Mouse (Mus musculus) liver, postnatal 0 days (tissue): Measurements from ENCODE around the gene Pnp. TPM values are rescaled to one million over a fixed set of nuclear protein-coding genes. Genes with fewer than 3 reads are reported as not detected.
"Not testable (repeated sequence)": the region's sequence is repeated elsewhere in the genome, so short reads cannot be mapped to it uniquely, and the experiment has no call there.

Experiments used
- ATAC-seq: fragments of 200-750 bp; cut with Nextera tagmentation; 2 replicates; pipeline ENCODE4 v1.8.0; 2017; ENCODE audit warnings: mild to moderate bottlenecking, moderate library complexity
- DNase-seq: peaks from one replicate; pipeline ENCODE4 v3.0.0-alpha.2; 2016
- H3K27ac ChIP-seq: fragments of 300-500 bp; sonication (generic); 2 replicates; pipeline ENCODE4 v1.5.1; 2014; ENCODE audit warnings: antibody characterized with exemption, moderate library complexity, mild to moderate bottlenecking, low read depth
- H3K27me3 ChIP-seq: fragments of 300-500 bp; sonication (generic); 2 replicates; pipeline ENCODE4 v1.6.1; 2014; ENCODE audit warnings: low read length, control low read depth, mixed read lengths; ENCODE audit not compliant: insufficient read depth
- H3K36me3 ChIP-seq: fragments of 300-500 bp; sonication (generic); replicated peaks from 2 replicates; pipeline ENCODE4 v1.6.1; 2014; ENCODE audit warnings: mild to moderate bottlenecking, control low read depth, low read length, moderate library complexity, mixed read lengths; ENCODE audit not compliant: insufficient read depth
- H3K4me1 ChIP-seq: fragments of 300-500 bp; sonication (generic); 2 replicates; pipeline ENCODE4 v1.6.1; 2014; ENCODE audit warnings: antibody characterized with exemption, mild to moderate bottlenecking, control low read depth; ENCODE audit not compliant: insufficient read depth
- H3K4me2 ChIP-seq: fragments of 300-500 bp; sonication (generic); 2 replicates; pipeline ENCODE4 v1.6.1; 2014; ENCODE audit warnings: low read depth, mild to moderate bottlenecking, low read length, moderate library complexity, mixed read lengths
- H3K4me3 ChIP-seq: fragments of 300-500 bp; sonication (generic); 2 replicates; pipeline ENCODE4 v1.5.1; 2014; ENCODE audit warnings: low read depth, low read length
- H3K9ac ChIP-seq: fragments of 300-500 bp; sonication (generic); replicated peaks from 2 replicates; pipeline ENCODE4 v1.6.1; 2014; ENCODE audit warnings: mild to moderate bottlenecking, moderate library complexity
- H3K9me3 ChIP-seq: fragments of 300-500 bp; sonication (generic); 2 replicates; pipeline ENCODE4 v1.6.1; 2016; ENCODE audit warnings: mild to moderate bottlenecking, control low read depth, low read length, mixed read lengths
- CTCF ChIP-seq: sonication (generic); IDR thresholded peaks from 2 replicates; pipeline ENCODE4 v1.5.1; 2016; ENCODE audit warnings: antibody characterized with exemption, low read depth
- EP300 ChIP-seq: IDR thresholded peaks from 2 replicates; pipeline ENCODE4 v1.6.1; 2016; ENCODE audit warnings: antibody characterized with exemption, low read depth, mild to moderate bottlenecking
- WGBS: fragments of 180-500 bp; shearing (Covaris S2); extraction: QIAGEN DNeasy Blood & Tissue Kit; methylation state at CpG from one replicate; pipeline ENCODE4 v1.1.7; 2014; ENCODE audit not compliant: insufficient replicate concordance; 5-methylcytosine and 5-hydroxymethylcytosine counted together
- polyA plus RNA-seq: library from polyadenylated mRNA; unstranded; fragments of >200 nt; fragmentation: Nextera tagmentation; extraction: Ambion mirVana; gene quantifications from 2 replicates; pipeline ENCODE4 v1.2.1, GENCODE M21; 2015

Gene Pnp
- polyA plus RNA-seq, 1 experiment from 2014 or later: 66.4 TPM

DNA sequence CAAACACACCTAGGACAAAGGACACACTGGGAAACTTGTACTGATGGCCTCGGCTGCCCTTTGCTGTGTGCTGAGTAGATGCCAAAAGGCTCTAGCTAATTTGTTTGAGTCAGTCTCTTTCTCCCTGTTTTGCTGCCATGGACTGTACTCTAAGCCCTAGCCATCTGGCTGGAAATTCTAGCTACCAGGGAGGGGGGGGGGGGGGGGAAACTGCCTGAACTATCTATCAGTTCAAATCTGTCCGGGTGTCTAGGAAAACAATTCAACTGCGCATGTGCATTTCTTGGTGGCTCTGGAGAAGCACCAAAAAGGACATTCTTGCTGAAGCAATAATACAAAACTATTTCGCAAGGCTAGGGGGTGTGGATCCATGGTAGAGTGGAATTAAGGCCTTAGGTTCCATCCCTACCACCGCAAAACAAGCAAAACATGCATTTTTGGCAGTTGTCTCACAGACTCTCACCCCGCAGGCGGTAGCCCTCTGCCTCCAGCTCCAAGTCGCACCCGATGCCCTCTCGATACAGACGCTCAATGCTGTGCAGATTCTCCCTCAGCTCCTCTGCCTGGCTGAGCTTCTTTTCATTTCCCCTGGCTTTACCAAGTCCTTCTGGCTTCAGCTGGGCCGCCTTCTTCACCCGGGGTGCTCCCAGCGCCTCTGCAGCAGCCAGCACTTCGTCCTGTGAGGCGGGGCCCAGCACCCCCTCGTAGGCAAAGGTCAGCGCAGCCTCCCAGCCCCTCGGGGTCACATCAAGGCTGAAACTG, 34.7 kb upstream of the Pnp start:
- DNase-seq (peak; percentile 61), ATAC-seq (peak; percentile 88)
- Histone ChIP-seq H3K27ac (peak overlapping the region; percentile 78), H3K9me3 (0 out of 2 replicates have a peak, but pooled peaks cover 3% of the 10 kb centered on the region), H3K36me3 (no peaks in the 10 kb centered on the region), H3K4me1 (peaks cover 8% of the 10 kb centered on the region), H3K9ac (peak overlapping the region; percentile 58), H3K4me2 (peak overlapping the region; percentile 77), H3K27me3 (no peaks in the 10 kb centered on the region), H3K4me3 (peak overlapping the region; percentile 39)
- TF ChIP-seq EP300: no peak
- TF ChIP-seq CTCF: no peak
- 21% methylated on average over 19 of the region's 19 CpGs for WGBS

DNA sequence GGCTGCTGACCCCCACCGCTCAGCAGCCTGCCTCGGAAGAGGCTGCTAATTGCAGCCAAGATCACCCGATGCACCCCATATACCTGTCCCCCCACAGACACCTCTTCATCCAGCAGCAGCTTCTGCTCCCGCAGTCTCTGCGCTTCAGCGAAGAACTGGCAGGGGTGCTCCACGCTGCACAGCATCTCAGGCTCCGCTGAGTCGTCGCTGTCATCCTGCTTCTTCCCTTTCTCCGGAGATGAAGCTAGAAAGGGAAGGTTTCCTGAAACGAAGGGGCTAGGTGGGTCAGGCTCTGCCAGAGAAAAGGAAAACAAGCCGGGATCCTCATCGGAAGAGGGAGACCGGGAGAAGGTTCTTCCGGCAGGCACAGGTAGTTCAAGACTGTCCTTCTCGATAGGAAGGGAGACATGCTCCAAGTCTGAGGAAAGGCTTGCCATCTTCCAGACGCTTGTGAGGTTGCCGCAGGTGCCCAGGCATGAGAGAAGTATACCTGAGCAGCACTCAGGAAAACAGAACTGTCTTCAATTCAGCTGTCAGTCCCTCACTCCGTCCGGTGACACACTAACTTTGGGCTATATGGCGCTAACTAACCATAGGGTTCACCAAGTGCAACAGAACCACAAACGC, 34.0 kb upstream of the Pnp start:
- WGBS: 29% methylated on average over 23 of the region's 23 CpGs
- no peak for TF ChIP-seq EP300
- TF ChIP-seq CTCF: no peak
- H3K36me3 ChIP-seq: no peaks in the 10 kb centered on the region
- peak overlapping the region; percentile 78 for H3K27ac ChIP-seq
- peak overlapping the region; percentile 39 for H3K4me3 ChIP-seq
- no peak for ATAC-seq
- no peaks in the 10 kb centered on the region for H3K27me3 ChIP-seq
- peaks cover 8% of the 10 kb centered on the region for H3K4me1 ChIP-seq
- H3K4me2 ChIP-seq: peak overlapping the region; percentile 77
- DNase-seq: peak; percentile 13
- H3K9me3 ChIP-seq: 0 out of 2 replicates have a peak, but pooled peaks cover 3% of the 10 kb centered on the region
- H3K9ac ChIP-seq: peak overlapping the region; percentile 58

DNA sequence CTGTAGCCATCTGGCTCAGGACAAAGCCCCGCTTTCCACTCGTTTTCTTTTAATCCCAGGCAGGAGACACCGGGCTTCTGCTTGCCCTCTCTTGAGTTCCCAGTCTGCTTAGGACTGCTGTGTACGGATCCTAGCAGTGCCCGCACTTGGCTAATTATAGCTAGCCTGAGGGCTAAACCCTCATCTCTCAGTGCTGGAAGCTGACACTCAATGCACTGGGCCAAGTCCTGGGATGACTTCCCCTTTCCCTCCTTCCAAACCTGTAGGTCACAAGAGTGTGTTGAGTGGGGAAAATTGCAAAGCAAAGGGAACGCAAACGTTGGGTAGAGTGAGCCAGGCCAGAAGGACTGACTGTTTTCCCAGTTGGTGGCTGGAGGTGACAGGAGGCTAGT, 33.5 kb upstream of the Pnp start, which contains the start of gene Klhl33:
TSS of gene Klhl33 (minus strand) at position 134 of the 392 bp plus-strand sequence.
- no peaks in the 10 kb centered on the region for H3K27me3 ChIP-seq
- H3K4me2 ChIP-seq: peak within 1 kb of the TSS; percentile 77
- DNase-seq (no peak), ATAC-seq (no peak)
- H3K36me3 ChIP-seq: no peaks in the 10 kb centered on the region
- H3K27ac ChIP-seq: peak within 1 kb of the TSS; percentile 78
- peak within 1 kb of the TSS; percentile 39 for H3K4me3 ChIP-seq
- peak within 1 kb of the TSS; percentile 58 for H3K9ac ChIP-seq
- H3K4me1 ChIP-seq: peaks cover 8% of the 10 kb centered on the region
- WGBS: 52% methylated on average over 7 of the region's 7 CpGs
- 0 out of 2 replicates have a peak, but pooled peaks cover 3% of the 10 kb centered on the region for H3K9me3 ChIP-seq
- TF ChIP-seq CTCF (no peak), EP300 (no peak)

DNA sequence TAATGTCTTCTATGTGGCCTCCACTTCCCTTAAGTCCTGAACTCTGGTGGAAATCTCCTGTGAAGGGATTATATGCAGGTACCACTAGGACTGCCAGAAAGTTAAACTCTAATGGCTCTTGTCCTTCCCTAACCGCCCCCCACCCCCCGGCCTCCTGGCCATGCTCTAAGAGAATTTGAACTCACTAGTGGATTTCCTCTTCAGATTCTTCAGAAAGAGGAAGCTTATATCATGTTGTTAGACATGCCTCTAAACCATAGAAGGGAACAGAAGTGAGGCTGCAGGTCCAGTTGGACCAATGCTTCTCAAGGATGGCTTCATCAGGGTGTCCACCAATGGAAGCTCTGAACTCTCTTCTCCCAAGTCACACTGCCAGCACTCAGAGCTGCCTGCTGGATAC, 32.9 kb upstream of the Pnp start:
- H3K4me1 ChIP-seq, H3K27me3 ChIP-seq, ATAC-seq, H3K4me3 ChIP-seq, H3K27ac ChIP-seq, H3K9me3 ChIP-seq, H3K36me3 ChIP-seq, H3K4me2 ChIP-seq, H3K9ac ChIP-seq, DNase-seq: not testable (repeated sequence)
- WGBS: 49% methylated on average over 2 of the region's 2 CpGs

DNA sequence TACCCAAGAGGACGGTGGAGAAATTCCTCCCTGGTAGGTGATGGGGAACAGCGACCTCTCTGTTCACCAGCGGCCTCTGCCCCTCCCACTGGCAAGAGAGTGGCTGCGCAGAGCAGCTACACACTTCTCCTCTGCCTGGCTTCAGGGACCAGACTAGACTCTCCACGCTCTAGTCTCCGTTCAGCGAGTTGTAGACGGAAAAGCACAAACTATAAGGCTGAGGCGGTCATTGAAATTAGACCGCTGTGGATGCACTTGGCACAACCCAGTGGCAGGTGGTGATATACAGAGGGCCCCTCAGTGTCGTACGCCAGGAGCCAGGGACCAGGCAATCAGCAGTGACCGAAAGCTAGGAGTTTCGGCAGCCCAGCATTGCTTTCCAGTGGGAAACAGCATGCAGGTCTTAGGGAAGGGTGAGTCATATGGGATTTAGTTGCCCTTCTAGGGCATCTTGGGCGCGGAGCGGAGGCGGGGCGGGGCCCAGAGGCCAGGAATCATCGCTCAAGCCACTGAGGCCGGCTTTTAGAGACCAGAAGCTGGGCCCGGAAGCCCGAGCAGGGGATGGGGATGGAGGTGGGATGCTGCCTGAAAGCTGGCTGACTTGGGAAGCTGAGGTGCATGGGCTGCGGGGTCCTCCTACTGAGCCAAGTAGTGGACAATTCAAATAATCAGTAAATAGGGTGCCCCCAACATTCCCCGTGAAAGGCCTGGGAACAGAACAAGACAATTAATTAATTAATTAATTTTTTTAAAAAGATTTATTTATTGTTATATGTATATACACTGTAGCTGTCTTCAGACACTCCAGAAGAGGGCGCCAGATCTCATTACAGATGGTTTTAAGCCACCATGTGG, 26.7 kb upstream of the Pnp start:
- 9% methylated on average over 26 of the region's 26 CpGs for WGBS
- Histone ChIP-seq H3K4me1 (peaks cover 8% of the 10 kb centered on the region), H3K4me3 (peak overlapping the region; percentile 54), H3K9me3 (0 out of 2 replicates have a peak, but pooled peaks cover 3% of the 10 kb centered on the region), H3K36me3 (no peaks in the 10 kb centered on the region), H3K27me3 (no peaks in the 10 kb centered on the region), H3K4me2 (peak overlapping the region; percentile 76), H3K9ac (peak overlapping the region; percentile 48), H3K27ac (no peak overlapping the region)
- TF ChIP-seq EP300 (no peak), CTCF (peak; percentile 64)
- DNase-seq (peak; percentile 53), ATAC-seq (peak; percentile 79)

DNA sequence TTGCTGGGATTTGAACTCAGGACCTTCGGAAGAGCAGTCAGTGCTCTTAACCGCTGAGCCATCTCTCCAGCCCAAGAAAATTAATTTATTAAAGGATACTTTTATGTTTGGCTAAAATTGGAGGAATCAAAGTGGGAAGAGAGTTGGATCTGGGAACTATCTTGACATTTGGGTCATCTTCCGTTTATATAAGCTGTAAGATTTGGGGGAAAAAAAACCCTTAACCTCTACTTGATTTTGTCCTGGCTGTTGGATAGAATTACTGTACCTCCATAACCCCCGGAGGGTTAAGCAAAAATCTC, 26.1 kb upstream of the Pnp start:
- H3K4me2 ChIP-seq: no peak overlapping the region
- ATAC-seq: no peak
- H3K27ac ChIP-seq: no peak overlapping the region
- TF ChIP-seq EP300 (no peak), CTCF (0 out of 2 replicates have a peak, but pooled peaks have one; percentile 6)
- H3K9me3 ChIP-seq: 0 out of 2 replicates have a peak, but pooled peaks cover 3% of the 10 kb centered on the region
- peaks cover 8% of the 10 kb centered on the region for H3K4me1 ChIP-seq
- H3K27me3 ChIP-seq: no peaks in the 10 kb centered on the region
- H3K9ac ChIP-seq: no peak overlapping the region
- WGBS: 80% methylated on average over 4 of the region's 4 CpGs
- no peaks in the 10 kb centered on the region for H3K36me3 ChIP-seq
- no peak for DNase-seq
- no peak overlapping the region for H3K4me3 ChIP-seq

DNA sequence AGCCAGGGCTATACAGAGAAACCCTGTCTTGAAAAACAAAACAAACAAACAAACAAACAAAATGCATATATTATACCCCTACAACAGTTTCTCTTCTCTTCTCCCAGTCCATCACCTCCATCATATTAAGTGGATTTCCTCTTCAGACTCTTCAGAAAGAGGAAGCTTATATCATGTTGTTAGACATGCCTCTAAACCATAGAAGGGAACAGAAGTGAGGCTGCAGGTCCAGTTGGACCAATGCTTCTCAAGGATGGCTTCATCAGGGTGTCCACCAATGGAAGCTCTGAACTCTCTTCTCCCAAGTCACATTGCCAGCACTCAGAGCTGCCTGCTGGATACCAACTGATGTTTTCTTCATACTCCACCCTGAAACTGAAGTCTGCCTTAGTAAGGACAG, 25.6 kb upstream of the Pnp start:
- not testable (repeated sequence) for H3K9ac ChIP-seq, H3K36me3 ChIP-seq, H3K4me1 ChIP-seq, DNase-seq, H3K4me2 ChIP-seq, H3K27me3 ChIP-seq, H3K9me3 ChIP-seq, H3K27ac ChIP-seq, ATAC-seq, H3K4me3 ChIP-seq
